Mouse (Mus musculus) spleen, embryonic (tissue): ENCODE data around the gene Krt19.

Experiments used
- CTCF ChIA-PET: fragments of 350-600 bp; sonication (Branson Sonifier 250); formaldehyde crosslinking; loops from one replicate; lab custom pipeline; 2022; lab: Charles Lee

The Krt19 gene

GRCm38 (mm10) chr11:100137693-100138092 is 10.8 kb downstream of the Krt19 start:
- CTCF ChIA-PET, result no interaction called here

DNA sequence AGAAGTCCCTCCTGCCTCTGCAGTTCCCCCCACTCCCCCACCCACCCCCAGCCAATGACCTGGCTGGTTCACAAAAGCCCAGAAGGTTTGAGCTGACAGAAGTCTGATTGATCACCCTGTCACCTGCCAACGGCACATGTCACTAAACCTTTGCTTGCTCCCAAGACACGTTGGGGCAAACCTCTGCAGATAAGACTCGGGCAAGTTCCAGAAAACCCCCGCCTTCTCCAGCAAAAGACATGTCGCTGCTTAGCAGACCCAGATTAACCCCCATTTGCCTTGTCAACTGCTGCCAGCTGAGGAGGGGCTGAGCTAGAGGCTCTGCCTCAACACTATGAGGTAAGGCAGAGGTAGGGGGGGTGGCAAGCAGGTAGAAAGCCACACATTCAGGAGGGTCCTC is 11.9 kb downstream of the Krt19 start:
- CTCF ChIA-PET, result no interaction called here

GRCm38 (mm10) chr11:100135731-100136130 is 12.7 kb downstream of the Krt19 start, which contains the start of gene Krt15:
Gene Krt15 (minus strand): TSS chr11:100135928.
- CTCF ChIA-PET, result no interaction called here

GRCm38 (mm10) chr11:100124901-100125300 is 23.6 kb downstream of the Krt19 start:
- CTCF ChIA-PET, result no interaction called here

DNA sequence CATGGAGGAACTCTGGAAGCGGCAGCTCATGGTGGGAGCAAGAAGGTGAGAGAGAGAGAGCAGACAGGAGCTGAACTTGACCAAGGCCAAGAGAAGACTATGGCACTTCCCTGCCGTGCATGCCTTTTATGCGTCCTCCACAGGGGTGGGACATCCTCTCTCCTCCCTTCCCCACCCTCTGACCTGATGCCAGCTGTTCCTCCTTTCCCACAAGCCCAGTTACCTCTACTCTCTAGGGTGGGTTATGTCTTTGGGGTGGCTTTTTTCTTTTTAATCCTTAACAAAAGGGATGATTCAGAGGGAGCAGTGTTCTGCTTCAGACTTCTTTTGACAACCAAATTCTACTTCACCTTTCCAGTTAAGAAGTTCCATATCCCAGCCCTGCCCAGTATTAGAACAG is 27.0 kb downstream of the Krt19 start, which contains the start of gene Krt13:
Krt13 (minus strand) TSS at position 101 of the 400 bp plus-strand sequence.
- CTCF ChIA-PET, result no interaction called here

GRCm38 (mm10) chr11:100120331-100120730 is 28.1 kb downstream of the Krt19 start:
- CTCF ChIA-PET, result no interaction called here

DNA sequence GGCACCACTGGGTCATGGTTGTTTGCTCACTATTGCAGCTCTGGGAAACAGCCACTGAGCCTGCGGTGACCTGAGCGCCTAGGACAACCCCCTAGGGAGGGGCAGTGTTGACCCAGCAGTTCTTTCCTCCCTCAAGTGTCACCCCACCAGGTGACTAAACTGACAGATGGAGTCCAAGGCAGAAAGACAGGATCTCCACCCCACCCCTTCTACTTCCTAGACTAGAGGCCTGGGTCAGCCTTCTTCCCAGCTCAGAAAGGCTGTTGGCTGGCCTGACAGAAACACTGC is 34.8 kb downstream of the Krt19 start:
- CTCF ChIA-PET, result no interaction called here

DNA sequence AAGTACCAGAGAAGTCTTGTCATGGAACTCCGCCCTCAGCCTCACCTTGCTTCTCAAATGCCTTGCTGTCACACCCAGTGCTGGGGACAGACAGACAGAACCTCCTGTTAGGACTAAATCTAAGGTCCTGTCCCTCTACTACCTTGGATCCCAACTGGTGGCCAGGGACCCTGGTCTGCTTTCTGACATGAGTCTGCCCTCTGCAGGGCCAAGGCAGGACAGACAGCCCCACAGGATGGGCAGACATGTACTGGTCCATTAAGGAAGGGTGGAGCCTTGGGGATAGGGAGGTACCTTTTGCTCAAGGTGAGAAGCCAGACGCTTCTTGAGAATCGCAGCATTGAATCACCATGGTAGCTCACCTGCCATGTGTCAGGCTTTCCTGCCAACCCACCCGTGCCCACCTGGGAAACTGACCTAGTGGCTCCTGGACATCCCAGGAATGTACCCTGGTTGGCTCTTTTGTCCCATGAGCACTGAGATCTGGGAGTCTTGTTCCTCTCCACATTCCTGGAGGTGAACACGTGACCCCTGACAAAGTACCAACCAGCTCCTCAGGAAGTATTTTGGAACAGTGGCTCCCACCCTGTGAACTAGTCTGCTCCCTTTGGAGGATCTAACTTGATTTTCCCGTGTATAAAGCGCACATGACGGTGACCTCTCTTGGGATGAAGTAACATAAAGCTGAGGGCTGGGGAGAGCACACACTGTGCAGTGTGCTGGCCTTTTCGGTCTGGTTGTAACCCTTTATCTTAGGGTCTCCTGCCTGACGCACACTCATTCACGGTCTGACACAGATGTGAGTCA is 35.3 kb downstream of the Krt19 start:
- CTCF ChIA-PET, result no interaction called here

DNA sequence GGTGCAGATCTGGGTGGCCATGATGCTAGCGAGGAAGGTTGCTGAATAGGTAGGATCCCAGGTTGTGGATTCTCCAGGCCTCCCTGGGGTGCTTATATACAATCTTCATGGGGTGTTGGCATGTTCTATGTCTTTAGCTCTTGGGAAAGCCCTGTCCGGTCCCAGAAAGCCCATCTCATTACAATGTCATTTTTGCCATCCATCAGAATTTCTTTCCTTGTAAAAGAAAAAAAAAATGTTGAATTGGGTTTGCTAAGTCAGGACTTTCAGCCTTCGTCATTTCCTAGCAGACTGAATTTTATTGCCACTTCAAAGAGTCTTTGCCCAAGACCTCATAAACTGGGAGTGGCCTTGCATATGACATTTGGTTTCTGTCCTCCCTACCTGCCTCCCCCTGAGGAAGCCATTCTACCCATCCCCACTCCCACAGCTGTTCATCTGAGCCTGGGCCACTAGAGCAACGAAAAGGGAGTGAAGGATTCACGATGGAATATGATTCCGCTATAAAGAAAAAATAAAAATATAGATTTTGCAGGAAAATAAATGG is 42.8 kb downstream of the Krt19 start, which contains the start of gene Krt36:
Krt36 (minus strand) TSS at position 51 of the 547 bp plus-strand sequence.
- CTCF ChIA-PET, result no interaction called here

- CTCF ChIA-PET, result no interaction called here
Observed at GRCm38 (mm10) chr11:100102693-100103429, 45.6 kb downstream of the Krt19 start.

- CTCF ChIA-PET, result no interaction called here
Observed at GRCm38 (mm10) chr11:100100391-100100790, 48.1 kb downstream of the Krt19 start.

DNA sequence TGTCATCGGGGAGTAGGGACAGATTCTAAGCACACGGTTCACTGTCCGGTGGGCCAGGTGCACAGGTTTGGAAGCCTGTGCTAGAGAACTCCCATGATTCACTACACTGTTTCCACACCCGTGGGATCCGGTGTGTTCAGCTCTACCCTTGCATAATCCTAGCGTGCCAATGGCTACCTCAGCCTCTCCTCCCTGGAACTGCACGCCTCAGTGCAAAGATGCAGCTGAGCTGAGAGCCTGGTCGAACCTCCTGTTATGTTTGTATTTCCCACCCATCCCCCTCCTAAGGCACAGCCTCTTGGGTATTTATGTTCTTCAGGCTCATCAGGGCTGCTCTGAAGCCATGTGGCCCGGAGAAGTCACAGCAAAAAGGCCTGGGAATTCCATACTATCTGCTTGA is 50.6 kb downstream of the Krt19 start:
- CTCF ChIA-PET, result no interaction called here

- CTCF ChIA-PET, result no interaction called here
Observed at GRCm38 (mm10) chr11:100096141-100096540, 52.3 kb downstream of the Krt19 start, which contains the start of gene Krt35. Gene Krt35 (minus strand): TSS chr11:100096241.
